Mouse (Mus musculus): Measurements from ENCODE around the gene Lrch1.

GRCm38 (mm10) chr14:74919132-74919531 is 28.5 kb downstream of the Lrch1 start:
- TF ChIP-seq POLR2A (IDR thresholded peaks at IDR 0.05; ENCODE audit: control insufficient read depth in 1 of 2, insufficient read depth in 1 of 2, low read depth in 1 of 2, low read length in 2 of 2, poor library complexity in 1 of 2) (no peak), BHLHE40 (IDR thresholded peaks at IDR 0.05; ENCODE audit: borderline replicate concordance, low read depth, low read length) (no peak), CTCF (IDR thresholded peaks at IDR 0.05 in 2 of 3, conservative IDR thresholded peaks at IDR 0.05 in 1 of 3; ENCODE audit: control insufficient read depth in 1 of 3, insufficient read depth in 1 of 3, low read depth in 2 of 3, low read length in 3 of 3, poor library complexity in 1 of 3, severe bottlenecking in 1 of 3) (no peak), USF1 (IDR thresholded peaks at IDR 0.05; ENCODE audit: low read depth, low read length) (no peak), RAD21 (IDR thresholded peaks at IDR 0.05; ENCODE audit: low read depth, low read length) (no peak), EP300 (IDR thresholded peaks at IDR 0.05; ENCODE audit: low read depth in 1 of 2, low read length in 2 of 2) (no peak), E2F4 (IDR thresholded peaks at IDR 0.05; ENCODE audit: borderline replicate concordance, low read depth, low read length) (no peak), RCOR1 (IDR thresholded peaks at IDR 0.05; ENCODE audit: low read depth, low read length) (no peak), ETS1 (IDR thresholded peaks at IDR 0.05; ENCODE audit: low read depth, low read length) (no peak), CHD2 (IDR thresholded peaks at IDR 0.05; ENCODE audit: low read length) (no peak), MAFK (IDR thresholded peaks at IDR 0.05; ENCODE audit: borderline replicate concordance, low read depth, low read length) (no peak)
